26 mouse cellular contexts compared by ENCODE assay signal in the genomic region with DNA sequence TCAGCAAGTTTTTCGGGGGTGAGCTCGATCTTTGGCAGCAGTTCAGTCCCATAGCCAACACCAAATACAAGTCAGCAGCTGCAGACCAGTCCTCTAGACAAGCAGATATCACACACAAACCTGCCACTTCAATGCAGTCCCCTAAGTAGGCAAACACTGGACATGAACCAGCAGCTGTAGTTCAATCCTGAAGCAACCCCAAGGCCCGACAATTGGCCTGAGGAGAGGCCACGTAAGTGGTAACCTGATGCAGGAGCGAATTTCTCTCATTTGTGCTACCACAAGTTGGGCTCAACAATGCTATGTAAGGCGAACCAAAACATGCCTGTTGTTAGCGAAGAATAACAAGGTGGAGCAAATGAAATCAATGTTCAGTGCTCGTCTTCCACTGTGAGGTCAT.
"Had no signal": no experiment of that assay in that cellular context is flagged by ENCODE, and none has a peak within 500 bp of the region (broad histone marks: within the 10 kb centered on the region; RNA-seq: fewer than 3 reads in every experiment).

No protein-coding gene starts in this region.

- H3K9ac ChIP-seq: heart, embryonic 13.5 days; heart, embryonic 15.5 days; hindbrain, embryonic 12.5 days; hindbrain, embryonic 14.5 days; intestine, embryonic 15.5 days; limb, embryonic 13.5 days; limb, embryonic 15.5 days; liver, embryonic 12.5 days had no signal

- H3K27me3 ChIP-seq: heart, embryonic 13.5 days; heart, embryonic 15.5 days; intestine, embryonic 15.5 days; limb, embryonic 13.5 days; limb, embryonic 15.5 days; liver, embryonic 12.5 days had no signal

- H3K4me2 ChIP-seq: heart, embryonic 13.5 days; heart, embryonic 15.5 days; hindbrain, embryonic 12.5 days; hindbrain, embryonic 14.5 days; intestine, embryonic 15.5 days; limb, embryonic 13.5 days; limb, embryonic 15.5 days; liver, embryonic 12.5 days had no signal

- H3K4me1 ChIP-seq: hindbrain, embryonic 10.5 days; hindbrain, embryonic 12.5 days; limb, embryonic 13.5 days; limb, embryonic 15.5 days had no signal

- DNase-seq: gastrocnemius, adult 2 months; gastrocnemius, postnatal 10 days; gastrocnemius, postnatal 25 days; heart, adult 2 months; heart, postnatal 14 days; heart, postnatal 4 days; kidney, adult 18-20 months; kidney, adult 8-10 months; kidney, postnatal 10 days; kidney, postnatal 25 days; kidney, postnatal 4 days; layer of hippocampus, adult 9-11 months; layer of hippocampus, postnatal 36 days; left cerebral cortex, postnatal 4 days had no signal

- H3K9me3 ChIP-seq: heart, embryonic 13.5 days; heart, embryonic 15.5 days; hindbrain, embryonic 10.5 days; hindbrain, embryonic 12.5 days; intestine, embryonic 15.5 days; limb, embryonic 13.5 days; limb, embryonic 15.5 days; liver, embryonic 12.5 days had no signal

- H3K27ac ChIP-seq: gastrocnemius, adult 2 months; heart, adult 2 months; heart, embryonic 13.5 days; heart, embryonic 15.5 days; hindbrain, embryonic 10.5 days; hindbrain, embryonic 12.5 days; hindbrain, embryonic 14.5 days; intestine, embryonic 15.5 days; limb, embryonic 13.5 days; limb, embryonic 15.5 days; liver, embryonic 12.5 days had no signal

- H3K4me3 ChIP-seq: gastrocnemius, adult 2 months; heart, adult 2 months; heart, embryonic 13.5 days; heart, embryonic 15.5 days; hindbrain, embryonic 10.5 days; hindbrain, embryonic 12.5 days; intestine, embryonic 15.5 days; limb, embryonic 13.5 days; limb, embryonic 15.5 days; liver, embryonic 12.5 days had no signal

- ATAC-seq: hindbrain, embryonic 16.5 days; inflammation-experienced regulatory T-cells, adult 6 months; intestine, embryonic 15.5 days; intestine, postnatal 0 days; liver, embryonic 12.5 days had no signal
